Mouse (Mus musculus) lung, adult 2 months (tissue): Measurements from ENCODE around the gene Lama5.

ENCODE experiments used
- CTCF ChIP-seq: fragments of 200-500 bp; IDR thresholded peaks from 2 replicates; pipeline ENCODE4 v1.5.1; 2011; ENCODE audit warnings: mild to moderate bottlenecking, low read length, control low read depth; ENCODE audit not compliant: insufficient read depth
- POLR2A ChIP-seq: fragments of 200-500 bp; IDR thresholded peaks from 2 replicates; pipeline ENCODE4 v1.6.1; 2011; ENCODE audit warnings: low read depth, mild to moderate bottlenecking, control low read depth, low read length, borderline replicate concordance; ENCODE audit errors: extremely low read depth

DNA sequence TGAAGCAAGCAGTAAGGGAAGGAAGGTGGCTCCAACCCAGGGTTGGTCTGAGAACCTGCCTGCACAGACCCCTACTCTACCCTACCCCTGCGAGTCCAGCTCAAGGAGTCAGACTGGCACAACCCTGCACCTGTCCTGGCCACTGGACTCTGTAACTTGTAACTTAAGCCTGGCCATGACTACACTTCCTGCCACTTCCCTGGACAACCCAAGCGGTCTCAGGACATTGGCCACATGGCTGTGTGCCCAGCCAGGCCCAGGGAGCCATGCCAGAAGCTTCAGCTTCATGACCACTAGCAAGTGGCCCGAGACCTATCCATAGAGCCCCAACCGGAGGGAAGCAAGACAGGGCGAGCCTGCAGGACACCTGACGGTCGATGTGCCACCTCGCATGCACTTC lies 8.1 kb downstream of the Lama5 start:
- TF ChIP-seq POLR2A (no peak), CTCF (no peak)
